Mouse (Mus musculus) testis, adult 2 months (tissue): ENCODE results near the gene Mrps15.

ENCODE experiments used
- CTCF ChIP-seq: fragments of 200-500 bp; IDR thresholded peaks from 2 replicates; pipeline ENCODE4 v1.5.1; 2012; ENCODE audit warnings: low read depth, mild to moderate bottlenecking, inconsistent platforms, low read length, moderate library complexity; ENCODE audit not compliant: control insufficient read depth, insufficient read depth, insufficient replicate concordance
- POLR2A ChIP-seq: fragments of 200-500 bp; IDR thresholded peaks from 2 replicates; pipeline ENCODE4 v1.6.1; 2012; ENCODE audit warnings: low read depth, mild to moderate bottlenecking, inconsistent platforms, low read length, moderate library complexity; ENCODE audit not compliant: control insufficient read depth

DNA sequence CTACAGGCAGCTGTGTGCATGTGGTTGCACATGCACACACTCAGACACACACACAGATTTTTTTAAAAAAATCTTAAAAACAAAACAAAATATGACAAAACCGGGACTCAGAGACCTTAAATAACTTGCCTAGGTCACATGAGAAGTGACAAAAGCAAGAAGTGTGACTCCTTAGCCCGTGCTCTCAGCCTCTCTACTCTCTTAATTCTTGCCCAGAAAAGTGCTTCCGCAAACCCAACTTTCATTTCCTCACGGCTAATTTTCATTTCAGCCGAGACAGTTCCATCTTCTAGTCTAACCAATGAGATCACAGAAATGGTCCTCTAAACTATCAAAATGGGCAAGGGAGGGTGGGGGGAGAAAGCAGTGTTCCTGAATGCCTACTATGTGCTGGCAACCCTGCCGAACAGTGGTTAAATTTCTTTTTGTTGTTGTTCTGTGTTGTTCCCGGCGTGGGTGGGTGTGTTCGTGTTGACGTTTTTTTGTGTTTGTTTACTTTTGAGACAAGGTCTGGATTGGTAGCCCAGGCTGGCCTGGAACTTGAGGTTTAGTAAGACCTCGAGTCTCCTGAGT lies 27.7 kb upstream of the Mrps15 start:
- no peak for TF ChIP-seq POLR2A
- TF ChIP-seq CTCF, result no peak
